Mouse (Mus musculus): Measurements from ENCODE around the gene Itgb8. TPM values are rescaled to one million over a fixed set of nuclear protein-coding genes. Genes with fewer than 3 reads are reported as not detected.

The Itgb8 gene
- polyA plus RNA-seq, 1 experiment from 2014 or later, result 6.5 TPM

- peaks cover 7% of the 10 kb centered on the region; the same call in 1 of the 2 replicates for H3K4me1 ChIP-seq
- H3K27ac ChIP-seq (replicated peaks), result no peak overlapping the region
- no peaks in the 10 kb centered on the region for H3K27me3 ChIP-seq (replicated peaks; ENCODE audit: low read depth, poor library complexity, severe bottlenecking)
- no peaks in the 10 kb centered on the region for H3K9me3 ChIP-seq
- no peaks in the 10 kb centered on the region for H3K36me3 ChIP-seq (replicated peaks)
- no peak for DNase-seq (ENCODE audit: low spot score)
- no peak overlapping the region for H3K4me3 ChIP-seq
Measured at GRCm38 (mm10) chr12:119230444-119230843, 8.2 kb downstream of the Itgb8 start.

GRCm38 (mm10) chr12:119229601-119230000 is 9.0 kb downstream of the Itgb8 start:
- Histone ChIP-seq H3K4me3 (no peak overlapping the region), H3K9me3 (no peaks in the 10 kb centered on the region), H3K36me3 (replicated peaks) (no peaks in the 10 kb centered on the region), H3K27ac (replicated peaks) (no peak overlapping the region), H3K27me3 (replicated peaks; ENCODE audit: low read depth, poor library complexity, severe bottlenecking) (no peaks in the 10 kb centered on the region), H3K4me1 (0 out of 2 replicates have a peak, but pooled peaks cover under 1% of the 10 kb centered on the region)
- WGBS, result 89% methylated on average over 2 of the region's 2 CpGs
- no peak for DNase-seq (ENCODE audit: low spot score)

GRCm38 (mm10) chr12:119227898-119228297 is 10.7 kb downstream of the Itgb8 start:
- WGBS, result 65% methylated on average over 1 of the region's 1 CpGs
- Histone ChIP-seq H3K27ac (replicated peaks) (no peak overlapping the region), H3K36me3 (replicated peaks) (no peaks in the 10 kb centered on the region)

GRCm38 (mm10) chr12:119224699-119225098 is 13.9 kb downstream of the Itgb8 start:
- no peak for DNase-seq (ENCODE audit: low spot score)
- Histone ChIP-seq H3K36me3 (replicated peaks) (no peaks in the 10 kb centered on the region), H3K27ac (replicated peaks) (no peak overlapping the region), H3K4me3 (no peak overlapping the region), H3K4me1 (no peaks in the 10 kb centered on the region), H3K9me3 (no peaks in the 10 kb centered on the region), H3K27me3 (replicated peaks; ENCODE audit: low read depth, poor library complexity, severe bottlenecking) (no peaks in the 10 kb centered on the region)

More at GRCm38 (mm10) chr12:119227898-119228297, 10.7 kb downstream of the Itgb8 start:
- Histone ChIP-seq H3K4me3 (no peak overlapping the region), H3K9me3 (no peaks in the 10 kb centered on the region), H3K27me3 (replicated peaks; ENCODE audit: low read depth, poor library complexity, severe bottlenecking) (no peaks in the 10 kb centered on the region), H3K4me1 (no peaks in the 10 kb centered on the region)
- no peak for DNase-seq (ENCODE audit: low spot score)

- no peak for DNase-seq (ENCODE audit: low spot score)
- no peak overlapping the region for H3K4me3 ChIP-seq
- H3K9me3 ChIP-seq, result no peaks in the 10 kb centered on the region
- H3K4me1 ChIP-seq, result no peaks in the 10 kb centered on the region
- H3K27ac ChIP-seq (replicated peaks), result no peak overlapping the region
- no peaks in the 10 kb centered on the region for H3K36me3 ChIP-seq (replicated peaks)
- no peaks in the 10 kb centered on the region for H3K27me3 ChIP-seq (replicated peaks; ENCODE audit: low read depth, poor library complexity, severe bottlenecking)
- 87% methylated on average over 1 of the region's 1 CpGs for WGBS
Measured at GRCm38 (mm10) chr12:119219409-119219808, 19.2 kb downstream of the Itgb8 start.

- Histone ChIP-seq H3K9me3 (no peaks in the 10 kb centered on the region), H3K27me3 (replicated peaks; ENCODE audit: low read depth, poor library complexity, severe bottlenecking) (no peaks in the 10 kb centered on the region), H3K4me3 (no peak overlapping the region), H3K4me1 (no peaks in the 10 kb centered on the region), H3K27ac (replicated peaks) (no peak overlapping the region), H3K36me3 (replicated peaks) (no peaks in the 10 kb centered on the region)
- no peak for DNase-seq (ENCODE audit: low spot score)
Measured at GRCm38 (mm10) chr12:119217700-119218265, 20.8 kb downstream of the Itgb8 start.

GRCm38 (mm10) chr12:119215225-119215624 is 23.4 kb downstream of the Itgb8 start:
- H3K4me3 ChIP-seq, result no peak overlapping the region
- H3K36me3 ChIP-seq (replicated peaks), result no peaks in the 10 kb centered on the region
- DNase-seq (ENCODE audit: low spot score), result no peak
- H3K27ac ChIP-seq (replicated peaks), result no peak overlapping the region
- no peaks in the 10 kb centered on the region for H3K9me3 ChIP-seq
- H3K4me1 ChIP-seq, result no peaks in the 10 kb centered on the region
- H3K27me3 ChIP-seq (replicated peaks; ENCODE audit: low read depth, poor library complexity, severe bottlenecking), result no peaks in the 10 kb centered on the region
- 96% methylated on average over 3 of the region's 3 CpGs for WGBS

- Histone ChIP-seq H3K27ac (replicated peaks) (no peak overlapping the region), H3K4me3 (no peak overlapping the region), H3K27me3 (replicated peaks; ENCODE audit: low read depth, poor library complexity, severe bottlenecking) (no peaks in the 10 kb centered on the region), H3K4me1 (no peaks in the 10 kb centered on the region), H3K36me3 (replicated peaks) (no peaks in the 10 kb centered on the region; the same call in 1 of the 2 replicates), H3K9me3 (no peaks in the 10 kb centered on the region)
- 53% methylated on average over 2 of the region's 2 CpGs for WGBS
- DNase-seq (ENCODE audit: low spot score), result no peak
Measured at GRCm38 (mm10) chr12:119211533-119211932, 27.1 kb downstream of the Itgb8 start.

GRCm38 (mm10) chr12:119210590-119210989 is 28.0 kb downstream of the Itgb8 start:
- WGBS, result 74% methylated on average over 2 of the region's 2 CpGs
- Histone ChIP-seq H3K4me3 (no peak overlapping the region), H3K27ac (replicated peaks) (no peak overlapping the region), H3K27me3 (replicated peaks; ENCODE audit: low read depth, poor library complexity, severe bottlenecking) (no peaks in the 10 kb centered on the region), H3K36me3 (replicated peaks) (no peaks in the 10 kb centered on the region; the same call in 1 of the 2 replicates), H3K4me1 (no peaks in the 10 kb centered on the region), H3K9me3 (no peaks in the 10 kb centered on the region)
- no peak for DNase-seq (ENCODE audit: low spot score)

GRCm38 (mm10) chr12:119210073-119210425 is 28.6 kb downstream of the Itgb8 start:
- Histone ChIP-seq H3K4me1 (no peaks in the 10 kb centered on the region), H3K27ac (replicated peaks) (no peak overlapping the region), H3K4me3 (no peak overlapping the region), H3K36me3 (replicated peaks) (no peaks in the 10 kb centered on the region; the same call in 1 of the 2 replicates), H3K9me3 (no peaks in the 10 kb centered on the region), H3K27me3 (replicated peaks; ENCODE audit: low read depth, poor library complexity, severe bottlenecking) (no peaks in the 10 kb centered on the region)
- no peak for DNase-seq (ENCODE audit: low spot score)
- WGBS, result 88% methylated on average over 1 of the region's 1 CpGs

- DNase-seq (ENCODE audit: low spot score), result no peak
- Histone ChIP-seq H3K9me3 (no peaks in the 10 kb centered on the region), H3K27ac (replicated peaks) (no peak overlapping the region), H3K4me1 (no peaks in the 10 kb centered on the region), H3K36me3 (replicated peaks) (no peaks in the 10 kb centered on the region; the same call in 1 of the 2 replicates), H3K27me3 (replicated peaks; ENCODE audit: low read depth, poor library complexity, severe bottlenecking) (no peaks in the 10 kb centered on the region), H3K4me3 (no peak overlapping the region)
- 91% methylated on average over 2 of the region's 2 CpGs for WGBS
Measured at GRCm38 (mm10) chr12:119209384-119210072, 29.1 kb downstream of the Itgb8 start.

- no peak overlapping the region for H3K27ac ChIP-seq (replicated peaks)
- H3K4me3 ChIP-seq, result no peak overlapping the region
- WGBS, result 85% methylated on average over 1 of the region's 1 CpGs
- no peaks in the 10 kb centered on the region for H3K4me1 ChIP-seq
- no peaks in the 10 kb centered on the region for H3K9me3 ChIP-seq
- H3K36me3 ChIP-seq (replicated peaks), result no peaks in the 10 kb centered on the region; the same call in 1 of the 2 replicates
- no peaks in the 10 kb centered on the region for H3K27me3 ChIP-seq (replicated peaks; ENCODE audit: low read depth, poor library complexity, severe bottlenecking)
- DNase-seq (ENCODE audit: low spot score), result no peak
Measured at GRCm38 (mm10) chr12:119207464-119207801, 31.2 kb downstream of the Itgb8 start.

- Histone ChIP-seq H3K27me3 (replicated peaks; ENCODE audit: low read depth, poor library complexity, severe bottlenecking) (no peaks in the 10 kb centered on the region), H3K27ac (replicated peaks) (no peak overlapping the region), H3K4me1 (no peaks in the 10 kb centered on the region), H3K4me3 (no peak overlapping the region), H3K36me3 (replicated peaks) (no peaks in the 10 kb centered on the region; the same call in 1 of the 2 replicates), H3K9me3 (no peaks in the 10 kb centered on the region)
- 86% methylated on average over 6 of the region's 6 CpGs for WGBS
- DNase-seq (ENCODE audit: low spot score), result no peak
Measured at GRCm38 (mm10) chr12:119206711-119207463, 31.7 kb downstream of the Itgb8 start.

All from embryonic facial prominence, embryonic 10.5 days (tissue).